Mouse (Mus musculus): Measurements from ENCODE around the gene Celf2. TPM values are rescaled to one million over a fixed set of nuclear protein-coding genes. Genes with fewer than 3 reads are reported as not detected.

The Celf2 gene
- total RNA-seq, 2 experiments from 2014 or later: 67.6 to 79.3 TPM

DNA sequence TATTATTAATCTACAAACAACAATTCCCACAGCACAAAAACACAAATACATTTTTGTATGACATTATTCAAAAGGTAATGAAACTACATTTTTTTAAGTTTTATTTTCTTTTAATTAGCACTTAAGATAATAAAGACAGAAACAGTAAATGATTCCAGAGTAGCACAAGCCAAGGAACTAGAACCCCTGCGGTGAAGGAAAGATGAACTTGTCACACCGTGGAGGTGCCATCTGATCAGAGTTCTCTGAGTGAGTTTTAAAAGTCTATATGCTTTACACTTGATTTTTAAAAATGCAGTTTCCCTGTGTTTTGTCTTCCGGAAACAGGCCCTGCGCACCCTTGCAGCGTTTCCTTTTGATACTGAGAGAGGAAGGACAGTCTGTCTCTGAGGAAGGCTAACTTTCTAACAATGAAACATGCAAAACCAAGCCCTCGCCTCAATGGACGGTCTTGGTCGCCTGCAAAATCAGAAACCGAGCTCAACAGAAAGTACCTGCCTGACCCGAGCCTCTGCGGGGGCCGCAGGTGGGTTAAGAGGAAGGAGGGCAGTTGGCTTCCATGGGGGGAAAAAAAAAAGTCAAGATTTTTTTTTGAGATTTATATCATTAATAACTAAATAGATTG lies 966.7 kb downstream of the Celf2 start:
- intact Hi-C loops (cut with DNase I): loop anchor here (10.0 kb wide), 1 partner anchor 58 kb away; no protein-coding TSS in a partner anchor
- DNase-seq: no peak
- 0 out of 2 replicates have a peak overlapping the region, but pooled peaks have one; percentile 12 for H3K27ac ChIP-seq
- H3K4me3 ChIP-seq: no peak overlapping the region
- no peak for TF ChIP-seq CTCF (IDR thresholded peaks at IDR 0.05)

DNA sequence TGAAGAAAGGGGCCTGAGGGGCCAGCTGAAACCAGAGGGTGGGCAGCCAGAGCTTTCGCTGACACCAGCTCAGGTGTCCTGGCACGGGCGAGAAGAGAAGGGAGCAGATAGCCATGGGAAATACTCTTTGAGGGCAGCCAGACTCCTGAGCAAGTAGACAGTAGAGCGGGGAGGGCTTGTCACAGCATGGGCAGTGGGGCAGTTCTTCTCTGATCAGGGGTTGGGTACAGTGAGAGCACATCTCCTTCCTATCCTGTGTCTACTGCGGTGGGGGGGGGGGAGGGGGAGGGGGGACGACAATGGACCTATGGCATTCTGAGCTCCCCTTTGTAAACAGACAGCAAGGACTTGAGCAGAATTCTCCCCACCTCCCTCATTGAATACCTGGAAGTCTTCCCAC lies 968.5 kb downstream of the Celf2 start:
- DNase-seq: no peak
- intact Hi-C loops (cut with DNase I): loop anchor here (10.0 kb wide), 1 partner anchor 56 kb away; no protein-coding TSS in a partner anchor
- Histone ChIP-seq H3K4me3 (no peak overlapping the region), H3K27ac (no peak overlapping the region)
- TF ChIP-seq CTCF (IDR thresholded peaks at IDR 0.05): no peak

DNA sequence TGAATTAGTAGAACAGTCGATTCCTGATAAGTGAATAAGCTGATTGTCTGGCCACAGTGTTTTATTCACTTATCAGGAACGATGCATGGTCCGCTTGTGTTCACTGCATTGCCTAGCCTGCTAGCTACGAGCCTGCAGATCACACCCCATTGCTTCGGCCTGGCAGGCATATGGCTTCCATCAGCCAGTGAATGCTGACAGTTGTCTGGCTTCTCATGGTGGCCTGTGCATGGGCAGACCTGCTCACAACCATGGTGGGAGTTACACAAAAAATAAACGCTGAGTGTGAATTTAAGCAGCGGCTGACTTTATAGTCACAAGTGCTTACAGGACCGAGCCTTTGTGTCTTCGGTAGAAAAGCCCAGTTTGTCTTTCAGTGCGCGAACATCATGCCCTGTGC lies 969.3 kb downstream of the Celf2 start:
- DNase-seq: no peak
- TF ChIP-seq CTCF (IDR thresholded peaks at IDR 0.05): no peak
- no peak overlapping the region for H3K27ac ChIP-seq
- intact Hi-C loops (cut with DNase I): loop anchor here (10.0 kb wide), 1 partner anchor 55 kb away; no protein-coding TSS in a partner anchor
- no peak overlapping the region for H3K4me3 ChIP-seq

DNA sequence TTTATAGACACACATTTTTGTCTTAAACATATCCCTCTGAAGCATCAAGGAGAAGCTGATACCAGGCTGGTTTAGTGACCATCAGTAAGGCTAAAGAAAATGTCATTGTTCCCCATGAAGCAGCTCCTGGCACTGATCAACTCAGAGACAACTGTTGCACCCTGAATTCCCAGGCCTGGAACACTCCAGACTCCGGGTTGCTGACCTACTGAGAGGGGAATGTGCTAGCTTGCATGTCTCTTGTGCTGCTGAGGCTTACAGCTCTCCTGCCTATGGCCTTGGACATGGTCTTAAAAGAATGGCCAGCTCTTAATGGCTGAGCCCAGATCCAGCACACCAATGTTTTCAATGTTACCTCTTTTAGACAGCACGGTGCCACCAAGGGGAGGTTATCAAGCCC lies 970.9 kb downstream of the Celf2 start:
- no peak for TF ChIP-seq CTCF (IDR thresholded peaks at IDR 0.05)
- Histone ChIP-seq H3K27ac (no peak overlapping the region), H3K4me3 (no peak overlapping the region)
- intact Hi-C loops (cut with DNase I): no loop called here
- no peak for DNase-seq

DNA sequence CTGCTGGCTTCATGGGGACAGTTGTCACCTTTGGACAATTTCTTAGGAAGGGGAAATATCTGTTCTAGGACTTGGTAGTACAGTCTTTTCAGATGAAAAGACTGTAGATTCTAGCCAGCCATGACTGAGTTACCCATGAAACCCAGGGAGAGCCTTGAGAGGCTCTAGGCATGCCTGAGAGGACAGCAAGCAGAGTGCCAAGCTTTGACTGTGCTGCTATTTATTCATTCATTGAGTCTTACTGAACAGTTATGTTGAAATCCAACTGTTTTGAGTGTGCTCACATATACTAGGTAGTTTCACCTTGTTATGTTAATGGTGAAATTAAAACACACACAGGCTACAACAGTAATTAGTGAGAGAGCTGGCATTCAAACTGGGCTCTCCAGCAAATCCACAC lies 971.3 kb downstream of the Celf2 start:
- TF ChIP-seq CTCF (IDR thresholded peaks at IDR 0.05): no peak
- no peak for DNase-seq
- intact Hi-C loops (cut with DNase I): no loop called here
- Histone ChIP-seq H3K27ac (no peak overlapping the region), H3K4me3 (no peak overlapping the region)

DNA sequence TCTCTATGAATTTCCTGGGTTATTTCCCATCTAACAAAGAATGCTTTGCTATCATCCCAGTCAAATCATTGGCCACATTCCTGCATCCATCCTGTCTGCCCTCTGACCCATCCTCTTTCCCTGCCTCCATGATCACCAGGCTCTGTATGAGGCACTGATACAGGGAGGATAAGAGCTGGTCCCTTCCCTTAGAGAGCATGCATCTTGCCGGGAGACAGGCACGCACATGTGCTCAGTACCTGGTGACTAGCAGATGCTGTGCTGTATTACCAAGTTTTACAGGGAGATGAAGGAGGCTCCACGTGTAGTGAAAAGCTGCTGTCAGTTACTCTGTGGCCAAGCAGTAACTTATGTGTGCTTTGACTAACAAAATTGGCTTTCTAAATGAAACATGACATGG lies 972.0 kb downstream of the Celf2 start:
- TF ChIP-seq CTCF (IDR thresholded peaks at IDR 0.05): no peak
- intact Hi-C loops (cut with DNase I): no loop called here
- DNase-seq: no peak
- Histone ChIP-seq H3K27ac (no peak overlapping the region), H3K4me3 (no peak overlapping the region)

DNA sequence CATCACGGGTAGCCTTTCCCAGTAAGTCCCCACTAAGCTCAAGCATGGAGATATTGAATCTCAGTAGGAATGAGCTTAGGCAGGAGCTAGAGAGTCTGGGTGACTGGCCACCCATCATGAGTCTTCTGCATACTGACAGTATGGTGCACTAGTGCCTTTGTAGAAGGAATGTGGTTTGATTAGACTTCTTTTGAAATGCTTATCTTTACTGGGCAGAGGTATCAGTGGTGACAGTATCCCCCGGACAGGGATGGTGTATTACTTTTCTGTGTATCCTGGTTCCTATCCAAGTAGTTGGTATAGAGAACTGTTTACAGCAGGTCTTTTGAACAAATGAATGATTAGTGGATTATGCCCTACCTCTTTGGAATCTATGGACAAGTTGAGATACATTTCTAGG lies 973.0 kb downstream of the Celf2 start:
- TF ChIP-seq CTCF (IDR thresholded peaks at IDR 0.05): no peak
- no peak for DNase-seq
- Histone ChIP-seq H3K27ac (no peak overlapping the region), H3K4me3 (no peak overlapping the region)
- intact Hi-C loops (cut with DNase I): no loop called here

DNA sequence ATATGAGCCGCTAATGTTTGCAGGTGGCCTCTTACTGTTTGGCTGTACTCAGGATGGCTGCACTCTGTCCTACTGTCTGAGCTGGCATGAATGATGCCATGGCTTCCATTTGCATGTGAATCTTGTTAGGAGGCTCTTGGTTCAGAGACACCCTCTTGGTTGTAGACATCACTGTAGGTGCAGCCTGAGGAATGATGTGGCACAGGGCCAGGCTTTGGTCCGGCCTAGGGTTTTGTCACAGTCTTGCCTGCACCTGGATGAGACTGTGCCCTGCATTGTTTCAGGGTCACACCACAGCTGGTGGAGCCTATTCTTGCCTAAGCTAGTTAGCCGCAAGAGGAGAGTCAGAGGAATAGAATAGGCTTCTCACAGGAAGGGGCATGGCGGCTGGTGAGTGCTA lies 977.0 kb downstream of the Celf2 start:
- intact Hi-C loops (cut with DNase I): no loop called here
- TF ChIP-seq CTCF (IDR thresholded peaks at IDR 0.05): no peak
- no peak overlapping the region for H3K27ac ChIP-seq
- no peak overlapping the region for H3K4me3 ChIP-seq
- DNase-seq: no peak

DNA sequence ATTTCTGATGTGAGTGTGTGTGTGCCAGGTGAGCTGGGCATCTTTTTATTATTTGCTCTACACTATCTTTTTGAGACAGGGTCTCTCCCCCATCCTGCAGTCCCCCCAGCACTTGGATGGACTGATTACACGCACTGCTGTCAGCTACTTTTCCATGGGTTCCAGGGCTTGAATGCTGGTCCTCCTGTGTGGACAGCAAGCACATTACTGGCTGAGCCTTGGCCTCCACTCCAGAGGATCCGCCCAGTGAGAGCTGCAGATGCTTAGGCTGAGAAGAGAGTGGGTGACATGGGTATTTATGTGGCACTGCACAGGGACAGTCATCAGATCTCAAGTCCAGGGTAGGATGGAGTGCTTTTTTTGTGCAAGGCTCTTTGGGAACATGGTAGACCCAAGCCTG lies 981.3 kb downstream of the Celf2 start:
- intact Hi-C loops (cut with DNase I): no loop called here
- TF ChIP-seq CTCF (IDR thresholded peaks at IDR 0.05): no peak
- Histone ChIP-seq H3K4me3 (no peak overlapping the region), H3K27ac (no peak overlapping the region)
- no peak for DNase-seq

DNA sequence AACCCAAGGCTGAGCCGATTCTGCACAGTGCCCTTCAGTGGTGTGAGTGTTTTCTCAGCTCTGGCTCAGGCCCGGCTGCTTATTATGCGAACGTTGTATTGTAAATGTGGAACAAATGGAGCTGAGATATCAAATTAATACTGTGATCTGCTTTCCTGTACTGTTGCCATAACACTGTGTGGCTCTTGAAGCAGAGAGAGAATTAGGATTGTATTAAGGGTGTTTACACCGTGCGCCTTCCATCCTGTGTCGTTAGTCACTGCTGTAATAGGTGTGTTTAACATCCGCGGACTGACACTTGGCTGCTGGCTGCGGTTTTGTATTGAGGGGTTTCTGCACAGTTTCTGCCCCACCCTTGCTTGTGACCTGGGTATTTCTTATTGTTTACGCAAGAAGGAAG lies 982.5 kb downstream of the Celf2 start:
- no peak for DNase-seq
- Histone ChIP-seq H3K27ac (no peak overlapping the region), H3K4me3 (no peak overlapping the region)
- no peak for TF ChIP-seq CTCF (IDR thresholded peaks at IDR 0.05)
- intact Hi-C loops (cut with DNase I): no loop called here

DNA sequence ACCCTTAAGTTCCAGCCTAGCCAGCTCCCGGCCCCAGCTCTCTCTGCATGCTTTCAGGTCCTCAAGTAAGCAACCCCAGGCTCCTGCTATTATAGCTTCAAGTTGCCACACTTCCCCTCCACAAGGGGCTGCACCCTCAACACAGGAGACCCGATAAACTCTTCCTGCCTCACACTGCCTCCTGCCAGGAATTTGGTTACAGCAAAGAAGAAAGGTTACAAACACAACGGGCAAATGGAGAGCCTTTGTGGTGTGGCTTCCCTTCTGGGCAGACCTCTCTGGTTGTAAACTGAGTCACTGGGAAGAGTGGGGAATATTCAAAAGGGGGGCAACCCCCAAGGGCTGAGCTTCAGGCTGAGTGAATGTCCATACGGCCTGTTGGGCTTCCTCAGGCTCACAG lies 983.1 kb downstream of the Celf2 start:
- TF ChIP-seq CTCF (IDR thresholded peaks at IDR 0.05): no peak
- Histone ChIP-seq H3K4me3 (no peak overlapping the region), H3K27ac (no peak overlapping the region)
- intact Hi-C loops (cut with DNase I): no loop called here
- no peak for DNase-seq

DNA sequence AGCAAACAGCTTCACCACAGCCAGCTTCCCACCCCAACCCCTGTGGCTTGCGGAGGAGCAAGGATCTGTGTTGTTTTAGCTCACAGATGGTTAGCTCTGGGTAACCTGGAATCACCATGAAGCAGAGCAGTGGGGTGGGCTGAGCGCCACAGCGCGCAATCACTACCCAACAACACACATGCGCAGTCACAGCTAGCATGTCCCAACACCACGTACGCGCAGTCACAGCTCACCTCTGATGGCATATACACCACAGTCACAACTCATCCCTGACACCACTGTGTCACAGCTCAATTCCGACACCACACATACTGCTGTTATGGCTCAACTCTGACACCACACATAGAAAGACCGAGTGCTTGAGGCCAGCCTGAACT lies 985.5 kb downstream of the Celf2 start:
- intact Hi-C loops (cut with DNase I): no loop called here
- Histone ChIP-seq H3K27ac (no peak overlapping the region), H3K4me3 (no peak overlapping the region)
- no peak for DNase-seq
- TF ChIP-seq CTCF (IDR thresholded peaks at IDR 0.05): no peak

DNA sequence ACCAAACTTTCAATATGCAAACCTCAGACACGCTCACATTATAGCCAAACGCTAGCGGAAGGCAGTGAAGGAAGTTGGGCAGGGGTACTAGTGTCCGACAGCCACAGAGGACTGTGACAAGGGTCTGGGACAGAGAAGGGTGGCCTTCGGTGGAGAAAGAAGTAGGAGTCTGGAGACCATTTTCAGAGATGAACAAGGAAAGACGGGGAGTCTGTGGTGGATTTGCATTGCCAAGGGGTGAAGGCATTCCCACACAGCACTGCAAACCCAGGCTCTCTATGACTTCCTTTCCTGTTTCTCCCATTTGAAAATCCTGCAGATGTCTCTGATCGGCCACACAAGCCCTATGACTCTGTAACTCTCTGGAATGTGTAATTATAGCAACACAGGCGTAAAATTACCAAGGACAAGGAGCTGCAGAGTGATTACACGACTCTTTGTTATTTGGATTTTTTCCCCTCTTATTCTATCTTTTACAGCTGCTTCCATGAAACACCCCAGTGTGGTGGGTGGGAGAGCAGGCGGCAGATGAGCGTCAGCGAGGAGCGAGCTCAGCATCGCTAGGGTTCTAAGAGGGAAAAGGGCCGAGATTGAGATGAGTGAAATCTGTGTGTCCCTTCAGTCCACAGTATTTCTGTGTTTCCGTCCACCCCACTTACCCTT lies 986.0 kb downstream of the Celf2 start:
- TF ChIP-seq CTCF (IDR thresholded peaks at IDR 0.05): no peak
- intact Hi-C loops (cut with DNase I): no loop called here

DNA sequence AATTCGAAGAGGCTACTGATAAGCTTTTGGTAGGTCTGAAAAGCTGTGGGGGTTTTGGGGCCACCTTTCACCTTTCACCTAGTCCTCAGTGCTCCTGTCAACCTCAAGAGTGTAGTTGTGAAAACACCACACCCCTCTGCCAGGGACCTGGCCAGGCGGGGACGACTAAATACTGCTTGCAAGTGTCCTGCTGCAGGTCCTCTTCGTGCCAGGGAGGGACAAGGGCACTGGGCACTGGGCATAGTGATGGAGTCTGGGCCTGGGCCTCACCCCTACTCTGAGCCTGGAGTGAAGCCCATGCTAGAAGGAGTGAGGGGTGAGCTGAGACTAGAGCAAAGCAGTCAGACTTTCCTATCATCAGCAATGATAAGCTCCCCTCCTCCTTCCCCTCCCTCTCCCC lies 987.0 kb downstream of the Celf2 start:
- Histone ChIP-seq H3K4me3 (no peak overlapping the region), H3K27ac (no peak overlapping the region)
- TF ChIP-seq CTCF (IDR thresholded peaks at IDR 0.05): no peak
- no peak for DNase-seq
- intact Hi-C loops (cut with DNase I): no loop called here

More for the DNA sequence above, 986.0 kb downstream of the Celf2 start:
- H3K4me3 ChIP-seq: no peak overlapping the region
- H3K27ac ChIP-seq: no peak overlapping the region
- DNase-seq: no peak
